Mouse (Mus musculus) Muller cell, postnatal 12 days (primary cell): Measurements from ENCODE around the gene Ecpas.

Experiments used
- DNase-seq: peaks from one replicate; pipeline ENCODE4 v3.0.0-alpha.2; 2015; ENCODE audit errors: inconsistent ontology term

The Ecpas gene

DNA sequence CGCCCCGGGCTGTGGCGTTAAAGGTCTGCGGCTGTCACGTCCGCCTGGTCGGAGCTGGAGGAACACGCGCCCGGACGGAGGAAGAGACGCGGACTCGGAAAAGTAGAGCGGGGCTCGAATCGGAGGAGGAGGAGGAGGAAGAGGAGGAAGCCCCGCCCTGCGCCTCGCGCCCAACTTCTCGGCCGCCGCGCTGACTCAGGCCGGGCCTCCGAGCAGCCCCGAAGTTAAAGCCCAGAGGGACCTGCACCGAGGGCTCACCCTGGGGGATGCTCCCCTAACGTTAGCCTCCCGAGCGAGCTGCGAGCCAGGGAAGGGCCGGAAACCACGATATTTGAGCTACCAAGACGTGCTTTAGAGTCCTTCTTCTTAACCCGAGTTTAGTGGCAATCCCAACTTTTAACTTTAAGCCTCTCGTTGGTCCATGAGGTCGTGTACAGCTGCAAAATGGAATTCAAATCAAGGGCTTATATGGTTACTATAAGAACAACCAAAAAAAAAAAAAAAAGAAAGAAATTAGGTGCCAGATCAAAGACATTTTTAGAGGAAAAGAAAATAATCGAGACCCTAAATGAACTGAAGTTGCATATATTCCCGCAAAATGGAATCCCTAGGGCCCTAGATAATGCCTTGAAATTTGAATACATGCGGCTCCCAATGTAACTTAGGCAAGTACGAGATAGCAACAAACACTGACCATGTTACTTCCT lies at the start of gene Ecpas:
Gene Ecpas, minus strand, starts transcription at position 121 of the 707 bp plus-strand sequence.
- peak; percentile 85 for DNase-seq

DNA sequence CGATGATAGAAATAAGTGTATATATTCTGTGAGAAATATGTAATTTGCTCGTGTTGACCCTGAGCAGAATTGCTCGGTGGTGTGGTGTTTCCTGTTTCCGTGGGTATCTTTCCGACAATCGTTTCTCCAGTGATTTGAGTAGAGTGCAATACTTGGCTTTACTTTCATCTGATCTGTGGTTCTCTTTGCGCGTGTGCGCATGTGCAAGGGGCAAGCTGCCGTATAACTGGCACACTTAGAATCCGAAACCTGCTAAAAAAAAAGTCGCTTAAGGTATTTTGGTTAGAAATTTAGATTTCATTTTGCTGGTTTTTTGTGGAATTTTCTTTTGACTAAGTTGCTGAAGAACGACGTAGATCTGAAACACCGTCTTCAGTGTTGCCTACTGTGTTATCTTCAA lies 49.2 kb upstream of the Ecpas start:
- no peak for DNase-seq

GRCm38 (mm10) chr4:58952630-58953029 lies 40.1 kb upstream of the Ecpas start:
- DNase-seq = no peak

DNA sequence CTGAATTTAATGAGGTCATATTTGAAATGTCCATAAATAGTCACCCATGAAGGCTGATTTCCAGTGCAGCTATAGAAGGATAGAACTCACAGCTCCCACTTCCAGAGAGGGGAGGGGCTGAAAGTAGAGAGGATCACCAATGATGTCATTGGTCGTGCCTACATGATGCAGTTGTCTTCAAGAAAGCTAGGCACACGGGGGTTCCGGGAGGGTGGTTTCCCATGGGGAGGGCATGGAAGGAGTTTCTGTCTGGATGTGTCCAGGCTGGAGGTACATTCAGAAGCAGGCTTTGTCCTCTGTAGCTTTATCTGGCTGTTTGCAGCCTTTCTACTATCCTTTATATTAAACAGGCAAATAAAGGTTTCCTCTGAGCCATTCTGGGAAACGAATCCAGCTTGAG lies 35.8 kb upstream of the Ecpas start:
- no peak for DNase-seq

GRCm38 (mm10) chr4:58944695-58945094 lies 32.1 kb upstream of the Ecpas start:
- DNase-seq = no peak

GRCm38 (mm10) chr4:58944206-58944553 lies 31.6 kb upstream of the Ecpas start:
- no peak for DNase-seq

DNA sequence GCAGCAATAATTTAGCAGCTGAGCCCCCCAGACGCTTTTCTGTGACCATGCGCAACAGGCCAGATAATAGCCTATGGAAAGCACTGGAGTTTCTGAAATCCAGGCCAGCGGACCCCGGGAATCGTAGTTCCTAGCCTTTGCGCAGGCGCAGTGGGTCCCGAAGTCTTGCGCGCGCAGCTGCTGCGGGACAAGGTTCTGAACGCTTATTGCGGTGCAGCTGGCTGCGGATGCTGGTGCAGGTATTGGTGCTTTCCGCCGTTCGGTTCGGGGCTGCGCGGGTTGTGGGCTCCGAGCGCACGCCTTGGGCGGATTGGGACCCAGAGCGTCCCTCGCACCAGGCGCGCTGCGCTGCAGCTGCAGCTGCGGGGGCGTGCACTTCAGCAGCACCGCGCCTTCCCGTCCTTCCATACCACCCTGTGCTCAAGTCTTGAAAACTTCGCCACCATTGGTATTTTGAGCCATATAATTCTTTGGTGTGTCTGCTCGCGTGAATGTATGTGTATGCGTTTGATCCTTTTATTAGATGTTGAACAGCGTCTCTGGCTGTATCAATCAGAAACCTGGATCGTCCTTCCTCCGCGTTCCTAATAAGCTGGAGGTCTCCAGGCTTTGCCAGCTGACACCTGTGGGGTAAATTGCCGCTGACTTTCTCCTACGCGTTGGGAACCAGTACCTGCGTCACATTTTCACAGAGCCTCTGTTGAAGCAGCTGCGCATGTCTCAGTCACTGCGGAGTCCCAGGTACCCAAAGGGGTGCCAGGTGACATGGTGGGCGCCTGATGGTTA lies 31.1 kb upstream of the Ecpas start, which contains the start of gene Zkscan16:
Gene Zkscan16, plus strand, starts transcription at position 209 of the 786 bp plus-strand sequence.
- DNase-seq = peak; percentile 81

DNA sequence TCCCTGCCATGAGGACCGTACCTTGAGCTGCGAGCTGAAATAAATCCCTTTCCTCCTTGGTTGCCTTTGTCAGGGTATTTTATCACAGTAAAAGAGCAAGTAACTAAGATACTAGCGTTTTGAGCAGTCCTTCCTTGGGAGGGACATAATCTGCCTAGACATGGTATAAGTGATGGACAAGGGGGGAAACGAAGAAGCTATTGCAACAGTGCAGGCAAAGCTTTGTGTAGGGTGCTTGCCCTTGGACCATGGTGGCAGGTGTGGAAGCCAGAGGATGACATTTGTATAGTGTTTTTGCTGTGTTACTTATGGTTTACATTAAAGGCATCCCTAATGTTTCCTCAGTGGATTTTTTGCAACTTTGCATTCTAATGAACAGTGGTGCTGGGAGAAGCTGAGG lies 30.4 kb upstream of the Ecpas start:
- no peak for DNase-seq

GRCm38 (mm10) chr4:58941638-58942037 lies 29.1 kb upstream of the Ecpas start:
- DNase-seq = no peak

DNA sequence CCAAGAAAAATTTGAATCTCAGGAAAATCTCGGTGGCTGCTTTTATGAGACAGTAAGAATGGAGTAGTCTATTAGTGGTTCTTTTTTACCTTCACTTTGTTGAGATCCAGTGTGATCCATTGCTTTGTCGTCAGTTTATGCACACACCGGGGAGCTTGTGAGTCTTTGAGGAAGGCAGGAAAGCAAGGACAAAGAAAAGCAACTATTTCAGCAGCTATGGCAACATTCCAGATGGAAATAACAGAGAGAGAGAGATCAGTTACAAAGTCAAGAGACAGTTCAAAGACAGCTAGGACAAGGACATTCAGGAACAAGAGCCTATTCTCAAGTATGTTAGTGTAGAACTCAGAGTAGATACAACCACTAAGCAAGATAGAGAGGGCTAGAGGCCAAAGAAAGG lies 23.3 kb upstream of the Ecpas start:
- no peak for DNase-seq

- peak; percentile 69 for DNase-seq
These were observed 22.4 kb upstream of the Ecpas start for GRCm38 (mm10) chr4:58934746-58935476.

- DNase-seq = no peak
These were observed 21.8 kb upstream of the Ecpas start for GRCm38 (mm10) chr4:58934308-58934707.

DNA sequence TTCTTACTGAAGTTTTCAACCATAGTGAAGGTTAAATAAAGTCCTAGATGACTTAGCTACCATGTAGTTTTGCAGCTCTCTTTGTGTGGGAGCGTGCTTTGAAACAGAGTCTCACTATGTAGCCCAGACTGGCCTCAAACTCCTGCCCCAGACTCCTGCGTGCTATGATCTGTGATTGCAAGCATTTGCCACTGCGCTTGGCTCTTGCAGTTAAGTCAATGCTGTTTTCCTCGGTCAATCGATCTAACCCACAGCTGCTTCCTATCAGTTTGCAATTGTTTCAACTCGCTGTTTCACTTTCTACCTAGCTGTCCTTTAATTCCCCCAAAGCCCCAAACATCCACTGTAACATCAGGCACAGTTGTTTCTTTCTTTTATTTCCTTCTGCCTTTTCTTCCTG lies 20.0 kb upstream of the Ecpas start:
- DNase-seq = no peak

GRCm38 (mm10) chr4:58927661-58928060 lies 15.1 kb upstream of the Ecpas start:
- no peak for DNase-seq

- DNase-seq = no peak
These were observed 13.6 kb upstream of the Ecpas start for GRCm38 (mm10) chr4:58926120-58926519.

- DNase-seq = no peak
These were observed 13.1 kb upstream of the Ecpas start for GRCm38 (mm10) chr4:58925664-58926063.

GRCm38 (mm10) chr4:58923933-58924332 lies 11.4 kb upstream of the Ecpas start:
- no peak for DNase-seq

DNA sequence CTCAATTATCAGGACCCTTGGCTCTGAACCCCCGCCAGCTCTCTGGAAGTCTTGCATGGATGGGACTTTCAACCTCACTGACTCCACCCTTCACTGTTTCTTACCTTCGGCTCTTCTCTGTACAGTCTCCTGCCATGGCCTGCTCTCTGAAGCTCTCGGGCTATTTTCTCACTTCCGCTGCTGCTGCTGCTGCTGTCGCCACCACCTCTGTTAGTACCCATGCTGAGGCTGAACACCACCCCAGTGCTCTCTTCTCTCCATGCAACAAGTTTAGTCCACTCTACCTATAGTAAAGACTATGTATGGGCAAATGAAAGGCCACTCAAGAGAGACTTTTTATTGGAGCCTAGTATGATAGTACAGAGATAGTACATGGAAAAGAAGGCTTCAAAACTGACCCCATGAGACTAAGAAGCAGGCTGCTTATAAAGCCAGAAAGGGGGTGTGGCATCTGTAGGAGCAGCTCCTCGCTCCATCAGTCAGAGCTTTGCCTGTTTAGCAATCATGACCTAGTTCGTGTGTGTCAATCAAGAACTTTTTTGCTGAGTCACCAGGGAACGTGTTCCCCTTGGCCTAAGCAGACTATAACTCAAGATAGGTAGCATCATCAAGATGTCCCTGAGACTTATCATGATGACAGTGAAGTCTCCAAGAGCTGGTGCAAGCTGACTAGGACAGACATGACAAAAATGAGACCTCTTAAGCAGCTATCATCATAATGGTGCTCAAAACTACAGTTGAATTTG lies 2.7 kb upstream of the Ecpas start:
- DNase-seq = no peak

- DNase-seq = peak; percentile 18
These were observed 932 bp upstream of the Ecpas start for GRCm38 (mm10) chr4:58913336-58914026.

GRCm38 (mm10) chr4:58911831-58912628 lies 519 bp downstream of the Ecpas start:
- peak; percentile 81 for DNase-seq
